Mouse (Mus musculus) stomach, embryonic 15.5 days (tissue): ENCODE measurements at regions not wholly inside any gene's neighbourhood (a gene's known extent, or its start where the extent isn't known, plus 50 kb on each side); places are given as distances from the start of the nearest gene placed in this dataset.

Experiments
- ATAC-seq: fragments of 200-750 bp; cut with Nextera tagmentation; 2 replicates; pipeline ENCODE4 v1.8.0; 2017; ENCODE audit warnings: low read depth, moderate number of reproducible peaks, moderate TSS enrichment; ENCODE audit not compliant: insufficient read depth, low FRiP score
- H3K27ac ChIP-seq: fragments of 300-500 bp; sonication (generic); 2 replicates; pipeline ENCODE4 v1.5.1; 2015; ENCODE audit warnings: mild to moderate bottlenecking, inconsistent platforms
- H3K27me3 ChIP-seq: fragments of 300-500 bp; sonication (generic); replicated peaks from 2 replicates; pipeline ENCODE4 v1.6.1; 2015; ENCODE audit warnings: inconsistent platforms
- H3K36me3 ChIP-seq: fragments of 300-500 bp; sonication (generic); 2 replicates; pipeline ENCODE4 v1.6.1; 2015; ENCODE audit warnings: inconsistent platforms
- H3K4me1 ChIP-seq: fragments of 300-500 bp; sonication (generic); 2 replicates; pipeline ENCODE4 v1.6.1; 2015; ENCODE audit warnings: inconsistent platforms
- H3K4me2 ChIP-seq: fragments of 300-500 bp; sonication (generic); 2 replicates; pipeline ENCODE4 v1.6.1; 2015; ENCODE audit warnings: mild to moderate bottlenecking, inconsistent platforms
- H3K4me3 ChIP-seq: fragments of 300-500 bp; sonication (generic); replicated peaks from 2 replicates; pipeline ENCODE4 v1.5.1; 2015; ENCODE audit warnings: inconsistent platforms
- H3K9ac ChIP-seq: fragments of 300-500 bp; sonication (generic); 2 replicates; pipeline ENCODE4 v1.6.1; 2015; ENCODE audit warnings: inconsistent platforms
- H3K9me3 ChIP-seq: fragments of 300-500 bp; sonication (generic); 2 replicates; pipeline ENCODE4 v1.6.1; 2016; ENCODE audit warnings: inconsistent platforms
- WGBS: fragments of 180-500 bp; shearing (Covaris S2); methylation state at CpG from one replicate; pipeline ENCODE4 v1.1.7; 2015; 5-methylcytosine and 5-hydroxymethylcytosine counted together

DNA sequence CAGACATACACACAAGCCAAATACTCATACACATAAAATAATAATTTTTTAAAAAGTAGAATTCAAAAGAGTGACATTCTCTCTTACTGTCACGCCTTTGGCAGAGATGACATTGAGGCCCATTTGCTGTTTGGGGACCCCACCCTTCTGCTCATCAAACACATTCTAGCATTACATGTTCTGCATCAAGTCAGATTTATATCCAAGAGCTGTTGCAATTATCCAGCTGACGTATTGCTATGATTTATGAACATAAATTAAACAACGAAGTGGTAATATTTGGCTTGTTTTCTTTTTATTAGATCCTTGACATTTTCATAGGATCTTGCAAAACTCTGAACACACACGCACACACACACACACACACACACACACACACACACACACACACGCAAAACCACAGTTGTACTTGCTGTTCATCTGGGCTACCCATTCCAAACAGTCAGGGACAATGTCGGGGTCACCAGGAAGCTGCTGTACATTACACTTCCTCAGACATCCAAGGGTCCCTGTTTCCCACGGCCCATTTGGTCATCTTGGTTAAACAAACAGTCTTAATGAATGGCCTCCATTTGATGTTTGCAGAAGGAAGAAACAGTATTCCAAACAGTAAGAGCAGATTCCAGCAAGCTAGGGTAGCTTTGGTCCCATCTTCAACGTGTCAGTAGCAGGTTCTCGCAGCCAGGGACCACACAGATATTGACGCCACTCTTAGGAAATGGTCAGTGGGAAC lies 50.3 kb upstream of the Vash1 start:
- Histone ChIP-seq H3K36me3 (no peaks in the 10 kb centered on the region), H3K9ac (no peak overlapping the region), H3K27ac (0 out of 2 replicates have a peak overlapping the region, but pooled peaks have one; percentile 26), H3K27me3 (no peaks in the 10 kb centered on the region), H3K4me1 (no peaks in the 10 kb centered on the region), H3K4me2 (no peak overlapping the region), H3K9me3 (no peaks in the 10 kb centered on the region), H3K4me3 (no peak overlapping the region)
- ATAC-seq, result no peak
- WGBS, result 43% methylated on average over 10 of the region's 10 CpGs
